Mouse (Mus musculus): ENCODE data around the gene Iqcj. TPM values are rescaled to one million over a fixed set of nuclear protein-coding genes. Genes with fewer than 3 reads are reported as not detected.

Iqcj gene
- polyA plus RNA-seq, 1 experiment, result not detected

DNA sequence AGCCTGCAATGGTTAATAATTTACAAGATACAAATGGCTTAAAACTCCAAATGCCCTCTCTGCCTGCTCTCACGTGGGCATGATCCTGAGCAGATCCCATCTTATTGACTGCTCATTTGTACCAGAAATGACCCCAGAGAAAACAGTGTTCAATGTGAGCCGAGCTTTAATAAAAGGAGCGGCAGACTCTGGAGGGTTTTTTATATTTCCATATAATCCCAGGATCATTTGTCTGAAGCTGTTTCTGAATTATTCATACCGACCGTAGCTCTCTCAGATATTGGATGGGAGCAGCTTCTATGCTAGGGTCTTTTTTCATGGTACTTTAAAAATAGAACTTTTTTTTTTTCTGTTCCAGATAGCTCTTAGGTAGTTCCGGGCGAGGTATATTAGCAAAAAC, 67.7 kb downstream of the Iqcj start:
- Histone ChIP-seq H3ac (ENCODE audit: control insufficient read depth, insufficient read length, low read depth) (no peak overlapping the region), H3K36me3 (ENCODE audit: control insufficient read depth, insufficient read depth) (no peaks in the 10 kb centered on the region), H3K4me3 (ENCODE audit: insufficient read depth, poor library complexity, severe bottlenecking) (no peak overlapping the region), H3K79me2 (ENCODE audit: control insufficient read depth, insufficient read depth) (no peaks in the 10 kb centered on the region), H3K27me3 (ENCODE audit: control insufficient read depth, insufficient read depth, insufficient read length) (no peaks in the 10 kb centered on the region), H3K79me3 (ENCODE audit: low read depth) (no peaks in the 10 kb centered on the region)
- no peak for TF ChIP-seq MAX (IDR thresholded peaks at IDR 0.05)

GRCm38 (mm10) chr3:67960133-67960532, 68.1 kb downstream of the Iqcj start:
- Histone ChIP-seq H3K79me3 (ENCODE audit: low read depth) (no peaks in the 10 kb centered on the region), H3K79me2 (ENCODE audit: control insufficient read depth, insufficient read depth) (no peaks in the 10 kb centered on the region), H3K27me3 (ENCODE audit: control insufficient read depth, insufficient read depth, insufficient read length) (no peaks in the 10 kb centered on the region), H3K4me3 (ENCODE audit: insufficient read depth, poor library complexity, severe bottlenecking) (no peak overlapping the region), H3ac (ENCODE audit: control insufficient read depth, insufficient read length, low read depth) (no peak overlapping the region), H3K36me3 (ENCODE audit: control insufficient read depth, insufficient read depth) (no peaks in the 10 kb centered on the region)
- no peak for TF ChIP-seq MAX (IDR thresholded peaks at IDR 0.05)
- no peak for TF ChIP-seq MYOG (IDR thresholded peaks at IDR 0.05; ENCODE audit: control insufficient read depth, extremely low read depth, insufficient read length)
- no peak for TF ChIP-seq FOSL1 (IDR thresholded peaks at IDR 0.05; ENCODE audit: insufficient read depth, low read length, poor library complexity, severe bottlenecking)
- TF ChIP-seq MYOD1 (IDR thresholded peaks at IDR 0.05; ENCODE audit: control insufficient read depth, insufficient read length, low read depth), result no peak
- no peak for TF ChIP-seq CTCF (IDR thresholded peaks at IDR 0.05; ENCODE audit: control insufficient read depth, insufficient read depth, insufficient read length)
- no peak for TF ChIP-seq CEBPB (IDR thresholded peaks at IDR 0.05; ENCODE audit: low read depth)
- no peak for TF ChIP-seq USF1 (IDR thresholded peaks at IDR 0.05; ENCODE audit: low read depth)

GRCm38 (mm10) chr3:67960727-67961126, 68.7 kb downstream of the Iqcj start:
- no peaks in the 10 kb centered on the region for H3K36me3 ChIP-seq (ENCODE audit: control insufficient read depth, insufficient read depth)

DNA sequence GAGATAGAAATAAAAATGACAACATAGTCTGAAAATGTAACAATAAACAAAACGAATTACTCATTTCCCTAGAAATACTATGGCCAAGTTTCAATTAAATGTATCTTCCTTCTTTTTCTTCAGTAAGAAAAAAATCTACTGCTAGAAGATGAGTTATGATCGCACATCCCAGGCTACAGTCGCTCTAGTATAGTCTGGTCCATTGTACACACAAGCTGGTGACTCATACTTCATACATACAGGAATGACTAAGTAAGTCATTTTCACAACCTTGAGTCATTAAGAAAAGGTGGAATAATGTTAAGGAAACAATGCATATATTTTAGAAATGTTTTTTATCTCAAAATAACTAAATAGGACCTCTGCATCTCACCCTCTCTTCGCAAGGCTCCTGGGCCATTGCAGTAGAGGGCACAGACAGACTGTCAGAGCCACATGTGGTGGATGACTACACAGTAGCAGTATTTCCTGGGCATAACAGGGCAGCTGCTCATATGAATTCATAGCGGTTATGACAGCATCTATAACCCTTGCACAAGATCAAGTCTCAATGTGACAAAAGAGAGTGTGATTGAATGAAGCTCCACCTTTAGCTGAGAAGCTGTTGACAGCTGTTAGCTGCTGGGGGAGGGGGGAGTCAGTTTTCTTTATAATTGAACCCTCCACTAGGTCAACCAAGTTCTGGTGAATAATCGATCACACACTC, 70.1 kb downstream of the Iqcj start:
- H3K79me2 ChIP-seq (ENCODE audit: control insufficient read depth, insufficient read depth), result no peaks in the 10 kb centered on the region
- TF ChIP-seq FOSL1 (IDR thresholded peaks at IDR 0.05; ENCODE audit: insufficient read depth, low read length, poor library complexity, severe bottlenecking) (peak; percentile 2), MYOD1 (IDR thresholded peaks at IDR 0.05; ENCODE audit: control insufficient read depth, insufficient read length, low read depth) (peak; percentile 91), MYOG (IDR thresholded peaks at IDR 0.05; ENCODE audit: control insufficient read depth, extremely low read depth, insufficient read length) (no peak), USF1 (IDR thresholded peaks at IDR 0.05; ENCODE audit: low read depth) (no peak), CEBPB (IDR thresholded peaks at IDR 0.05; ENCODE audit: low read depth) (peak; percentile 90), MAX (IDR thresholded peaks at IDR 0.05) (peak; percentile 31)
- H3K4me3 ChIP-seq (ENCODE audit: insufficient read depth, poor library complexity, severe bottlenecking), result no peak overlapping the region
- no peaks in the 10 kb centered on the region for H3K79me3 ChIP-seq (ENCODE audit: low read depth)
- no peaks in the 10 kb centered on the region for H3K36me3 ChIP-seq (ENCODE audit: control insufficient read depth, insufficient read depth)
- no peak overlapping the region for H3ac ChIP-seq (ENCODE audit: control insufficient read depth, insufficient read length, low read depth)
- H3K27me3 ChIP-seq (ENCODE audit: control insufficient read depth, insufficient read depth, insufficient read length), result no peaks in the 10 kb centered on the region

More at GRCm38 (mm10) chr3:67960727-67961126, 68.7 kb downstream of the Iqcj start:
- Histone ChIP-seq H3K4me3 (ENCODE audit: insufficient read depth, poor library complexity, severe bottlenecking) (no peak overlapping the region), H3K79me2 (ENCODE audit: control insufficient read depth, insufficient read depth) (no peaks in the 10 kb centered on the region), H3K79me3 (ENCODE audit: low read depth) (no peaks in the 10 kb centered on the region), H3ac (ENCODE audit: control insufficient read depth, insufficient read length, low read depth) (no peak overlapping the region), H3K27me3 (ENCODE audit: control insufficient read depth, insufficient read depth, insufficient read length) (no peaks in the 10 kb centered on the region)
- TF ChIP-seq MYOD1 (IDR thresholded peaks at IDR 0.05; ENCODE audit: control insufficient read depth, insufficient read length, low read depth) (no peak), CEBPB (IDR thresholded peaks at IDR 0.05; ENCODE audit: low read depth) (no peak), USF1 (IDR thresholded peaks at IDR 0.05; ENCODE audit: low read depth) (no peak), FOSL1 (IDR thresholded peaks at IDR 0.05; ENCODE audit: insufficient read depth, low read length, poor library complexity, severe bottlenecking) (no peak), MAX (IDR thresholded peaks at IDR 0.05) (no peak), MYOG (IDR thresholded peaks at IDR 0.05; ENCODE audit: control insufficient read depth, extremely low read depth, insufficient read length) (no peak)

GRCm38 (mm10) chr3:67974340-67974998, 82.4 kb downstream of the Iqcj start:
- Histone ChIP-seq H3ac (ENCODE audit: control insufficient read depth, insufficient read length, low read depth) (no peak overlapping the region), H3K79me2 (ENCODE audit: control insufficient read depth, insufficient read depth) (no peaks in the 10 kb centered on the region), H3K79me3 (ENCODE audit: low read depth) (no peaks in the 10 kb centered on the region), H3K4me3 (ENCODE audit: insufficient read depth, poor library complexity, severe bottlenecking) (no peak overlapping the region), H3K36me3 (ENCODE audit: control insufficient read depth, insufficient read depth) (no peaks in the 10 kb centered on the region), H3K27me3 (ENCODE audit: control insufficient read depth, insufficient read depth, insufficient read length) (no peaks in the 10 kb centered on the region)
- TF ChIP-seq CTCF (IDR thresholded peaks at IDR 0.05; ENCODE audit: control insufficient read depth, insufficient read depth, insufficient read length) (no peak), MYOD1 (IDR thresholded peaks at IDR 0.05; ENCODE audit: control insufficient read depth, insufficient read length, low read depth) (no peak), FOSL1 (IDR thresholded peaks at IDR 0.05; ENCODE audit: insufficient read depth, low read length, poor library complexity, severe bottlenecking) (no peak), MYOG (IDR thresholded peaks at IDR 0.05; ENCODE audit: control insufficient read depth, extremely low read depth, insufficient read length) (no peak), CEBPB (IDR thresholded peaks at IDR 0.05; ENCODE audit: low read depth) (no peak), MAX (IDR thresholded peaks at IDR 0.05) (no peak), USF1 (IDR thresholded peaks at IDR 0.05; ENCODE audit: low read depth) (no peak)

GRCm38 (mm10) chr3:67980006-67980405, 88.0 kb downstream of the Iqcj start:
- Histone ChIP-seq H3K4me3 (ENCODE audit: insufficient read depth, poor library complexity, severe bottlenecking) (no peak overlapping the region), H3K36me3 (ENCODE audit: control insufficient read depth, insufficient read depth) (no peaks in the 10 kb centered on the region), H3K27me3 (ENCODE audit: control insufficient read depth, insufficient read depth, insufficient read length) (no peaks in the 10 kb centered on the region), H3K79me3 (ENCODE audit: low read depth) (no peaks in the 10 kb centered on the region), H3K79me2 (ENCODE audit: control insufficient read depth, insufficient read depth) (no peaks in the 10 kb centered on the region), H3ac (ENCODE audit: control insufficient read depth, insufficient read length, low read depth) (no peak overlapping the region)
- TF ChIP-seq FOSL1 (IDR thresholded peaks at IDR 0.05; ENCODE audit: insufficient read depth, low read length, poor library complexity, severe bottlenecking) (no peak), CTCF (IDR thresholded peaks at IDR 0.05; ENCODE audit: control insufficient read depth, insufficient read depth, insufficient read length) (no peak), CEBPB (IDR thresholded peaks at IDR 0.05; ENCODE audit: low read depth) (no peak)

All from C2C12 (cell line).